Mouse (Mus musculus): ENCODE data around the gene Sgsm2. TPM values are rescaled to one million over a fixed set of nuclear protein-coding genes. Genes with fewer than 3 reads are reported as not detected.

Sgsm2 gene
- total RNA-seq, 2 experiments from 2014 or later, result 93.3 to 97.4 TPM

Small RNAs within 50 kb of the gene (microRNA-seq; reads per million reads assigned to microRNA genes)
- gene Mir6926, result 0.98 to 2.5 reads per million in 2 experiments

Other genes with a start within 250 kb of the Sgsm2 start
- gene Cluh, start 247.6 kb downstream of the Sgsm2 start, total RNA-seq (2021), result 10 to 100 TPM; 73.7 to 73.9 TPM
- 100 to 1,000 TPM; 378 to 398 TPM for gene Pafah1b1, start 172.4 kb downstream of the Sgsm2 start, total RNA-seq (2021)
- gene Mettl16, start 126.2 kb downstream of the Sgsm2 start, total RNA-seq (2021), result 10 to 100 TPM; 31.4 to 32.5 TPM
- 10 to 100 TPM; 33.5 to 36.5 TPM for gene Mnt, start 66.1 kb downstream of the Sgsm2 start, total RNA-seq (2021)
- 10 to 100 TPM; 30.3 to 33.4 TPM for gene Tsr1, start 1.0 kb upstream of the Sgsm2 start, total RNA-seq (2021)
- 10 to 100 TPM; 35.0 to 36.0 TPM for gene Smg6, start 28.8 kb upstream of the Sgsm2 start, total RNA-seq (2021)
- gene Srr, start 28.9 kb upstream of the Sgsm2 start, total RNA-seq (2021), result 10 to 100 TPM; 87.5 to 94.8 TPM